ENCODE assay signal across 27 mouse cellular contexts in the genomic region with DNA sequence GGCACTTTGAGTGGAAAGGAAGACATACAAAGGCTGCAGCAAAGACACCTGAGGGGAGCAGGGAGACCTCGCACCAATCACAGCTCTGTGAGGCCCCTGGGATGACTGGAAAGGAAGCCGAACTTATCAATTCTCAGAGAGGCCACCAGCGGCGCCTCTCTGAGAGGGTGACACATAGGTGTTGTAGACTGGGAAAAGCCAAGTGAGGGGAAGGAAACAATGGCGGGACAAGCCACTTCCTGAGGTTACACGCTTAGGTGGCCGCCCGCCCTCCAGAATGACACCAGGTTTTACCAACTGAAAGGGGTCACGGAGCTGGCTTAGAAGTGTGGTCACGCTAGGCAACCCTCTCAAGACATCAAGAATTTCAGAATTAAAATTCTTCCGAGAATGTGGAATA.
A peak's percentile ranks its signal among the peaks of the same experiment; 100 is the strongest.
DNase-seq lines count a peak whose midpoint lies in the region; ATAC-seq and TF ChIP-seq lines count a peak whose summit lies in the region.
"Had no signal": no experiment of that assay in that cellular context is flagged by ENCODE, and none has a peak within 500 bp of the region (broad histone marks: within the 10 kb centered on the region; RNA-seq: fewer than 3 reads in every experiment).

No protein-coding gene starts in this region.

- no peak overlapping the region for H3K4me2 ChIP-seq in CH12.LX (ENCODE audit: insufficient read depth, low read depth, poor library complexity, severe bottlenecking)
- H3K4me2 ChIP-seq in midbrain, postnatal 0 days (ENCODE audit: low read depth, low read length, poor library complexity, severe bottlenecking), result no peak overlapping the region
- H3K4me2 ChIP-seq: embryonic facial prominence, embryonic 13.5 days; forebrain, embryonic 12.5 days; forebrain, embryonic 15.5 days; heart, embryonic 12.5 days; heart, embryonic 15.5 days; hindbrain, embryonic 14.5 days had no signal

- in situ Hi-C loops in CH12.LX (cut with MboI; ENCODE audit: low pct_ligation_motif_present, low pct_unique_long_range_greater_than_20kb, low sequenced_read_pairs), result loop anchor here (10.0 kb wide), 1 partner anchor 50 kb away; no protein-coding TSS in a partner anchor

- 93% methylated on average over 11 of the region's 11 CpGs for WGBS in midbrain, postnatal 0 days

- peak; percentile 29 for DNase-seq in CH12.LX (ENCODE audit: extremely low read depth)
- DNase-seq in natural killer cell, adult 2 months (ENCODE audit: low spot score in 2 of 2), result peak; percentile 18
- no peak for DNase-seq in lung, postnatal 25 days (ENCODE audit: low spot score)
- no peak for DNase-seq in midbrain, postnatal 0 days (ENCODE audit: low spot score)
- no peak for DNase-seq in adrenal gland, postnatal 10 days
- DNase-seq: adrenal gland, postnatal 14 days; cerebellum, adult 11 months; cerebellum, adult 2 months; cerebellum, adult 9-11 months; cerebellum, postnatal 25 days; embryo, embryonic 11 days; gastrocnemius, postnatal 25 days; heart, postnatal 10 days; heart, postnatal 36 days had no signal

- dilution Hi-C loops in CH12.LX (cut with MboI; ENCODE audit: extremely low pct_ligation_motif_present, extremely low pct_unique_long_range_greater_than_20kb, low sequenced_read_pairs), result no loop called here

- no peak for TF ChIP-seq CTCF in CH12.LX (conservative IDR thresholded peaks at IDR 0.05 in 1 of 2, IDR thresholded peaks at IDR 0.05 in 1 of 2; ENCODE audit: low read depth in 2 of 2, low read length in 2 of 2)
- no peak for TF ChIP-seq CTCF in midbrain, postnatal 0 days (IDR thresholded peaks at IDR 0.05)

- no peak overlapping the region for H3K9ac ChIP-seq in CH12.LX (ENCODE audit: insufficient read depth, low read depth)
- H3K9ac ChIP-seq in midbrain, postnatal 0 days (replicated peaks; ENCODE audit: low read length, poor library complexity, severe bottlenecking), result no peak overlapping the region
- H3K9ac ChIP-seq: embryonic facial prominence, embryonic 13.5 days; forebrain, embryonic 12.5 days; forebrain, embryonic 15.5 days; heart, embryonic 12.5 days; heart, embryonic 15.5 days; hindbrain, embryonic 14.5 days had no signal

- peak; percentile 22 for ATAC-seq in granulocyte monocyte progenitor cell, adult 5-6 weeks (replicated peaks; ENCODE audit: poor library complexity, severe bottlenecking)
- ATAC-seq in midbrain, postnatal 0 days (ENCODE audit: low FRiP score), result no peak
- ATAC-seq: forebrain, embryonic 15.5 days; hindbrain, postnatal 0 days; inflammation-experienced regulatory T-cells, adult 6 months; Patski had no signal

- TF ChIP-seq POLR2A in CH12.LX (IDR thresholded peaks at IDR 0.05; ENCODE audit: low read depth, low read length), result no peak

- H3K79me2 ChIP-seq in CH12.LX (replicated peaks; ENCODE audit: control insufficient read depth, extremely low read depth, insufficient read depth, poor library complexity, severe bottlenecking), result no peaks in the 10 kb centered on the region

- H3K27me3 ChIP-seq in CH12.LX (replicated peaks), result no peaks in the 10 kb centered on the region
- no peaks in the 10 kb centered on the region for H3K27me3 ChIP-seq in midbrain, postnatal 0 days (ENCODE audit: insufficient read depth, low read length)
- H3K27me3 ChIP-seq: embryonic facial prominence, embryonic 13.5 days; forebrain, embryonic 12.5 days; forebrain, embryonic 15.5 days; heart, embryonic 12.5 days; heart, embryonic 15.5 days; Patski had no signal

- no peak for TF ChIP-seq RAD21 in CH12.LX (IDR thresholded peaks at IDR 0.05; ENCODE audit: low read depth, low read length)

- no peak for TF ChIP-seq EP300 in CH12.LX (IDR thresholded peaks at IDR 0.05; ENCODE audit: low read length)

- peaks cover 0 to 13% of the 10 kb centered on the region in 2 experiments; a peak in 2 of 4 replicates for H3K4me1 ChIP-seq in CH12.LX (ENCODE audit: control insufficient read depth in 1 of 2, insufficient read depth in 2 of 2)
- no peaks in the 10 kb centered on the region for H3K4me1 ChIP-seq in midbrain, postnatal 0 days (ENCODE audit: insufficient read depth, low read length)
- H3K4me1 ChIP-seq: embryonic facial prominence, embryonic 10.5 days; embryonic facial prominence, embryonic 13.5 days; forebrain, embryonic 12.5 days; forebrain, embryonic 15.5 days; heart, embryonic 15.5 days had no signal

- no peaks in the 10 kb centered on the region for H3K9me3 ChIP-seq in CH12.LX (replicated peaks; ENCODE audit: low read length)
- no peaks in the 10 kb centered on the region for H3K9me3 ChIP-seq in midbrain, postnatal 0 days (ENCODE audit: low read length)
- H3K9me3 ChIP-seq: embryonic facial prominence, embryonic 10.5 days; embryonic facial prominence, embryonic 13.5 days; forebrain, embryonic 12.5 days; forebrain, embryonic 15.5 days; G1E; heart, embryonic 12.5 days; heart, embryonic 15.5 days had no signal

- H3K36me3 ChIP-seq in CH12.LX (replicated peaks in 1 of 2; ENCODE audit: control insufficient read depth in 1 of 2, insufficient read depth in 1 of 2, low read length in 1 of 2), result peaks cover 19 to 59% of the 10 kb centered on the region in 2 experiments
- peaks cover 12% of the 10 kb centered on the region for H3K36me3 ChIP-seq in midbrain, postnatal 0 days (ENCODE audit: insufficient read depth, low read length)

- no peak overlapping the region for H3K27ac ChIP-seq in CH12.LX (ENCODE audit: insufficient read depth, low read depth)
- no peak overlapping the region for H3K27ac ChIP-seq in midbrain, postnatal 0 days (ENCODE audit: low read depth, low read length)
- H3K27ac ChIP-seq: embryonic facial prominence, embryonic 10.5 days; embryonic facial prominence, embryonic 13.5 days; forebrain, embryonic 12.5 days; forebrain, embryonic 15.5 days; heart, embryonic 15.5 days; hindbrain, embryonic 14.5 days; hindbrain, postnatal 0 days had no signal

- no peak overlapping the region for H3K4me3 ChIP-seq in CH12.LX (replicated peaks in 1 of 3; ENCODE audit: low read depth in 2 of 3, low read length in 2 of 3, poor library complexity in 1 of 3)
- no peak overlapping the region for H3K4me3 ChIP-seq in midbrain, postnatal 0 days (ENCODE audit: low read depth, low read length)
- H3K4me3 ChIP-seq: embryonic facial prominence, embryonic 10.5 days; embryonic facial prominence, embryonic 13.5 days; erythroblast, embryonic 14.5 days; forebrain, embryonic 12.5 days; forebrain, embryonic 15.5 days; heart, embryonic 12.5 days; heart, embryonic 15.5 days had no signal

TF ChIP-seq in CH12.LX, 34 proteins besides CTCF, POLR2A, EP300 and RAD21:
- TF ChIP-seq MEF2A (IDR thresholded peaks at IDR 0.05; ENCODE audit: borderline replicate concordance, low read depth, low read length) (no peak), TCF12 (IDR thresholded peaks at IDR 0.05; ENCODE audit: low read depth, low read length) (no peak), SMC3 (IDR thresholded peaks at IDR 0.05; ENCODE audit: low read depth, low read length) (no peak), KAT2A (IDR thresholded peaks at IDR 0.05; ENCODE audit: insufficient replicate concordance, low read length) (no peak), ZKSCAN1 (IDR thresholded peaks at IDR 0.05; ENCODE audit: borderline replicate concordance, low read depth, low read length) (no peak), UBTF (IDR thresholded peaks at IDR 0.05; ENCODE audit: low read depth, low read length) (no peak), RCOR1 (conservative IDR thresholded peaks at IDR 0.05; ENCODE audit: low read depth, low read length) (no peak), ELF1 (IDR thresholded peaks at IDR 0.05; ENCODE audit: low read depth, low read length) (no peak), MYC (IDR thresholded peaks at IDR 0.05; ENCODE audit: low read depth, low read length) (no peak), ETS1 (conservative IDR thresholded peaks at IDR 0.05; ENCODE audit: low read depth, low read length) (no peak), ZMIZ1 (IDR thresholded peaks at IDR 0.05; ENCODE audit: low read depth, low read length) (no peak), PAX5 (IDR thresholded peaks at IDR 0.05; ENCODE audit: low read length) (no peak), USF2 (conservative IDR thresholded peaks at IDR 0.05; ENCODE audit: low read depth, low read length) (no peak), JUN (IDR thresholded peaks at IDR 0.05; ENCODE audit: insufficient read depth, low read depth, low read length) (no peak), NRF1 (IDR thresholded peaks at IDR 0.05; ENCODE audit: low read depth, low read length) (no peak), JUND (conservative IDR thresholded peaks at IDR 0.05; ENCODE audit: low read depth, low read length) (no peak), ZC3H11A (IDR thresholded peaks at IDR 0.05; ENCODE audit: low read depth, low read length) (no peak), MAZ (IDR thresholded peaks at IDR 0.05; ENCODE audit: low read depth, low read length) (no peak), IRF4 (IDR thresholded peaks at IDR 0.05; ENCODE audit: low read depth, low read length) (no peak), CHD2 (IDR thresholded peaks at IDR 0.05; ENCODE audit: low read length) (no peak)

Comparison
In these comparisons a context has a peak if more than half of its experiments do, and no peak if none do; other contexts are left out.
1. DNase-seq: peak in CH12.LX (single experiment) and natural killer cell, adult 2 months (2 of 2); none in lung, postnatal 25 days (single experiment), midbrain, postnatal 0 days (single experiment) and adrenal gland, postnatal 10 days (single experiment).